Mouse (Mus musculus) embryo, embryonic 10.5 days (tissue): ENCODE measurements around the gene Bfar.
"Not testable (repeated sequence)": the region's sequence is repeated elsewhere in the genome, so short reads cannot be mapped to it uniquely, and the experiment has no call there.

Experiments used
- DNase-seq: peaks from one replicate; pipeline ENCODE4 v3.0.0-alpha.2; 2015; ENCODE audit warnings: low spot score

The Bfar gene

DNA sequence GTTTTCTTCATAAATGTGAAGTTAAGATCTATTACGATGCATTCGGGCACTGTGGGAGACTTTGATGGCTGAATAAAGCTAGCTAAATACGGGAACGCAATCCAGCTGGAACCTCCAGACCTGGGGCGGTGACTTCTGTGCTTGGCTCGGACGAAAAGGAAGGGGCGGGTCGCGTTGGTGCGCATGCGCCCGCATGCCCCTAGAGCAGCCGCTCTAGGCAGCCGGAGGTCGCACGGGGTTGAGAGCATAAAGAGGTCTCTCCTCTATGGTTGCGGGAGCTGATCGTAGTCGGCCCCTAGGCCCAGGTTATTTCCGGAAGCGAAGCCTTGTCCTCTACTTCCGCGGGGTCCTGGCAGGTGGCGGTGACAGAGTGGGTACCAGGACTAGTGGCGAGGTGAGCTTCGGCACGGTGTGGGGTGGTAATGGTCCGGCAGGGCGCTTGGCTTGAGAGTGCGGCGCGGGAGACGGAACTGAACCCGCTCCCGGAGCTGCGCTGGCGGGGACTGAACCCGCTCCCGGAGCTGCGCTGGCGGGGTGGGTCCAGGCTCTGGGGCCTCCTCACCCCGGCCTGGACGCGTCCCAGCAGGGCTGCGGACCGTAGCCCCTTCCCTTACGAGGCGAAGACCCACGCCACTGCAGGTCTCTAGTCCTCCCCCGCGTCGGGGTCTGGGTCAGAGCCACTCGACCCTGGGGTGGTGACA, at the start of gene Bfar, which contains the start of gene 3110001I22Rik:
Gene Bfar, plus strand, starts transcription at position 174 of the 701 bp plus-strand sequence.
Gene 3110001I22Rik, plus strand, starts transcription at position 245 of the 701 bp plus-strand sequence.
- peak; percentile 96 for DNase-seq

DNA sequence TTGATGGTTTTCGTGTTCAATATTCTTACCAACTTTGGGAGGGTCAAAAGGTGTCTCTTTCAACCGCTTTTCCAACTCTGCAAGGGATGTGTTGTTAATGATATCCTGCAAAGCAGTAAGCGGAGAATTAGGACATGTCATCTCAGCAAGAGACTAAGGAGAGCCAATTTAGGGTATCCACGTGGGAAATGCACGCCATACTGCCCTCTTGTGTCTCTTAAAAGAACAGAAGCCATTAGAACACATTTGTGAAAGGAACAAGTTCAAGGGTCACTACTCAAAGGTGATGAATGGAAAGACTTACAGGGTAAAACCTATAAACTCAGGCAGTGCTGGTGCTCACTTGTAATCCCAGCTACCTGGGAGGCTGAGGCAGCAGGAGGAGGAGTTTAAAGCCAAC, 43.3 kb upstream of the Bfar start:
- DNase-seq: peak; percentile 59

DNA sequence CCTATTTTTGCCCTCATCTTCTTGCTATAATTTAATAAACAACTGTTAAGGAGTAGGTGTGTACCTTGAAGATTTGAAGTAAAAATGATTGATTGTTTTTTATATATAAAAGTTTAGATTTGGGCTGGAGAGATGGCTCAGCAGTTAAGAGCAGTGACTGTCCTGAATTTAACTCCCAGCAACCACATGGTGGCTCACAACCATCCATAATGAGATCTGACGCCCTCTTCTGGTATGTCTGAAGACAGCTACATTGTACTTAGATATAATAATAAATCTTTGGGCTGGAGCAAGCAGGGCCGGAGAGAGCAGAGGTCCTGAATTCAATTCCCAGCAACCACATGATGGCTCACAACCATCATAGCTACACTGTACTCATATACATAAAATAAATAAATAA, 33.5 kb upstream of the Bfar start:
- not testable (repeated sequence) for DNase-seq

DNA sequence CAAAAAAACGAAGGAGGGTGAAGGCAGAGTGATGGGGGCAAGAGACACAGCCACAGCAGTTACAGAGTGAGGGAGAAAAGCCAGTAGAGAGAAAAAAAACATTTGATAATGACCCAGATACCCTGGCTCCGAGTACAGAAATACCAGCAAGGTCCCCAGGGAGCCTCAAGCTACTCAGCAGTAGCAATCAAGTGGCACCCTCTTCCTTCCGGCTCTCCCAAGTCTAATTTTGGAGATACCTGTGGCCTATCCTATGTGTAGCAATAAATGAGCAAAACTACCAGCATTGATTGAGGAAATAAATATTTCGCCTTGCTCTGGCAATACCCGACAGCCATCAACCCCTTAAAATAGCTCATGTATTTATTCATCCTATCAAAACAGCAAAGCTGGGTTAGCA, 32.1 kb upstream of the Bfar start:
- no peak for DNase-seq

DNA sequence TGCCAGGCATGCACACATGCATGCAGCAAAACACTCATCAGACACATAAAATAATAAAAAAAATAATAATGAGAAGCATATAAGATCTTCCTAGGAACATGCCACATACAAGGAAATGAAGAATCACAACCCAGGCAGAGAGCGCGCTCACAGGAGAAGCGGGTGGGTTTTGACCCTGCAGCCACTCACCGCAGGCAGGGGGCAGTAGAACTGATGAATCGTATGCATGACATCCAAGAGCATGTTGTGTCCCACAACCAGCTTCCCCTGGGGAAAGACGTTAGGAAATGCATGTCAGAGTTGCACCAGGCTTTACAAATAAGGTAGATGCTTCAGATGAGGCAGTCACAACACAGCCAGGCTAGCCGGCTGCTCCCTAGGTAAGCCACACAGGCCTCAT, 31.6 kb upstream of the Bfar start:
- peak; percentile 14 for DNase-seq

DNA sequence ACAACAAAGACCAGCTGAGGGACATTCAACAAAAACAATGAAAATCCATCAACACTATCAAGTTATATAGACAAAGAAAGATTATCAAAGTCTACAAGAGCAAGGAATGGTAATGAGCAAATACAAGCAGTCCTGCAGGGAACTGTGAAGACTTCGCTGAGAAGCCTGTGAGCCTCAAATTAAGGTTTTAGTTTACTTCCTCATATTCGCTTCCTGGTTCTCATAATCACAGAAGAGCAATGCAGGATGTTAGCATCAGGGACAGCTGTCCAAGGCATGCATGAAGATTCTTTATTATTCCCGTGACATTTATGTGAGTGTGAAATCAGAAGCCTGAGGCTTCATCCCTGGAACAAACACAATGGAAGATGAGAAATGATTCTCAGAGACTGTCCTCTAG, 27.2 kb upstream of the Bfar start:
- DNase-seq: no peak

DNA sequence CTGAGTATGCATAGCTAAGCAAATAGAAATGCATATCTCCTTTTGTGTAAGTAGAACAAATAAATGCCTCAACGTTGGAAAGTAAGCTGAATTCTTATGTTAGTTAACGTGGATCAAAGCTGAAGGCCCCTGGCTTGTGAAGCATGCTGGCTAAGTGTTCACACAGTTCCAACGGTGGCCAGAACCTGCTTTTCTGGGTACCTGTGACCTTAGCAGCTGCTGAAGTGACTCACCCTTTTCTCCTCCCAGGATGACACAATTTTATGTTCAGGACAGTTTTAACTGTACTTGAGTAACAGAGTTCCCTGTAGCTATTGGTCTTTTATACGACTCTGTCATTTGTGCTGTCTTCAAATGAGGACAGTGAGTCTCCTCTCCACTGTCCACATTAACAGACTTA, 25.7 kb upstream of the Bfar start:
- DNase-seq: no peak

DNA sequence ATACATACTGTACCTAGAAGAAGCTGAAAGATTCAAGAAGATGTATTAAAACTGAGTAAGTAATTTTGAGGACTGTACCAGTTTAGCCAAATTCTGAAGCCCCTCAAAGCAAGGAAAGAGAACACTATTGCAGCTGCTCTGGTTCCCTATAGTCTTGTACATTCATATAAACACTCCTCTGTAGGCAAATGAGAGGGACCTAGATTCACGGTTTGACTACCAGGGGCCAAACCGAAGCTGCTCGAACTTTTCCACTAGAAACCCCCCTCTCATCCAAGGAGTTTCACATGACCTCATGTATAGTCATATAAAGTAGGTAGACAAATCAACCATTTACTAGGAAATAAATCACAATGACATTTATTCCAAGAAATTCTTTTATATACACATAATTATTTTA, 12.8 kb upstream of the Bfar start:
- no peak for DNase-seq

DNA sequence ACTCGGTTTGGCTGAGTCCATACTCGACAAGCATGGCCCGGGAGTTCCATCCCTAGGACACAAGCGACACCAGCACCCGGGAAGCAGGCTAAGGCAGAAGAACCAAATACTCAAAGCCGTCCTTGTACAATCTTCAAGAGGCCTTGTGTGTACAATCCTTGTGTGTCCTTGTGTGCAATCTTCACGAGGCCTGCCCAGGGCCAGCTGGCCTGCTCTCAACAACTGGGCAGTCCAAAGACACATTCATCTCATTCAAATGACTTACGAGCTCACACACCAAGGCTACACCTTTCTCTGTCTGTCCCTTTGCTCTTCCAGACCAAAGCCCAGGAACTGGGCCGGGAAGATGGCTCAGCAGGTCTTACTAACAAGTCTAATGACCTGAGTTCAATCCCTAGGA, 10.9 kb upstream of the Bfar start:
- DNase-seq: no peak

DNA sequence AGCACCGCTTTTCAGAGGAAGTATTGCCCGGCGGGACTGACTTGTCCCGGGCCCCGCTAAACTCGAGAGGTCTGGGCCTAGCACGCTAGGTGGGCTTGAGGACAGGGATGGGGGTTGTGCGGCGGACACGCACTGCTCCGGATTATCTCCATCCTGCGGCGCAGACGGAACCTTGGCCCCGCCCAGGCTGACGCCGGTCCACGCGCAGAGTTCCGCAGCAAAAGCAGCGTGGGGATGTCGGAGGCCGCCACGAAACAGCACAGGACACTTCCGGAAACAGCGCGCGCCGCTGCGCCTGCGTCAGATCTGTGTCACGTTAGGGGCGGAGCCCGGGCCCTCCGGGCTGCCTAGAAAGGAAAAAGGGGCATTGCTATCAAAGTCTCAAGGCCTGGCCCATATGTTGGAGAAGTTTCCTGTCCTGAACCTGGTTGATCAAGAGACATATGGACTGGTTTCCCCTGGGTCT, 3.7 kb upstream of the Bfar start, which contains the start of gene Parn:
Gene Parn, minus strand, starts transcription at position 293 of the 466 bp plus-strand sequence.
- DNase-seq: peak; percentile 94

DNA sequence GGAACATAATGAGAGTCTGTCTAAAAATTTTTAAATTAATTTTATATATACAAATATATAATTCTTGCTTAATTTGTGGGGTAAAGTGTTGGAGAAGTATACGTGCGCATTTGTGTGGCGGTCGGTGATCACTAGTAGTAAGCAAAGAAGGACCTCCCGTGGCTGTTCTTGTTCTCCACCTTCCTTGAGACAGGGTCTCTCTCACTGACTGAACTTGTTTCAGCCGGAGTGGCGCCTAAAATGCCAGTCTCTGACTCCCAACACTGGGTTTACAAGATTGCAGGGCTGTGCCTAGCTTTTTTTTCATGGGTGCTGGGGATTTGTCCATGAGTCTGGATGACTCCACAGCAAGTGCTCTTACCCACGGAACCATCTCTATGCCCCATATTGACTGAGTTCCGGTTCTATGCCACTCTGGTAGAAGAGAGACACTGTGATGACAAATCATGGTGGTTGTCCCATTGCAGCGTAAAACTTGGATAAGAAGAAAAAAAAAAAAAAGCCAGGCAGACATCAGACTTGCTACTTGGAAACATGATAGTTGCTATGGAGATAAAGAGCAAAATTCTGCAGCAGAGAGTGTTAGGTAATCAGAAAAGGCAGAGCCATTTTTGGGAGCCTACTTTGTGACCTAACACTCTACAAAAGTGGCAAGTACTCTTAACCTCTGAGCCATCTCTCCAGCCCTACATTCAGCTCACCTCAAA, 3.1 kb upstream of the Bfar start:
- peak; percentile 5 for DNase-seq

DNA sequence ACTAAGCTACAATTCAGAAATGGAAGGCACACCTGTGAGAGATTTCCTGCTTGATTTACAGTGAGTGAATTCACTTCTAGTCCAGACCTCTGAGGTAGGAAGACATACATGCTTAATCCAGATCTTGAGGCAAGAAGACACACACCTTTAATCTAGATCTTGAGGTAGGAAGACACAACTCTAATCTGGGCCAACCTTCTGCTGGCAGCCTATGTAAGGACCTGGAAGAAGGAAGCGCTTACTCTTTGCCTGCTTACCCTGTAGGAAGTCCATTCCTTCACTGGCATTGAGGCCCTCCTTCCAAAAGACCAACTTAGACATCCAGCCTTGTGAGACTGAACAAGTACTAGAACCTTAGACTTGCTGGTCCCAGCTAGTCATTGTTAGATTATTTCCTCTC, 2.4 kb upstream of the Bfar start:
- DNase-seq: no peak

DNA sequence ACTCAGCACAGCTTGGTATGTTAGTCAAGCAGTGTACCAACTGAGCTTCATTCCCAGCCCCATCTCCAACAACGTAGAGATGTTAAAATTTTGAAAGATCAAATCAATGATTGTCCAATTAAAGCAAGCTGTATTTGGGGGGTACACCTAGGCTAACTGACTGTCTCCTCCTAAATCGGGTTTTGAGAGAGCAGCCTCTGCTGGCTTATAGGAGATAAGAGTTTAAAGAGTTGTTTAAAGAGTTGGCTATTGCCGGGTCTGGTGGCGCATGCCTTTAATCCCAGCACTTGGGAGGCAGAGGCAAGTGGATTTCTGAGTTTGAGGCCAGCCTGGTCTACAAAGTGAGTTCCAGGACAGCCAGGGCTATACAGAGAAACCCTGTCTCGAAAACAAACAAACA, 762 bp upstream of the Bfar start:
- DNase-seq: not testable (repeated sequence)

DNA sequence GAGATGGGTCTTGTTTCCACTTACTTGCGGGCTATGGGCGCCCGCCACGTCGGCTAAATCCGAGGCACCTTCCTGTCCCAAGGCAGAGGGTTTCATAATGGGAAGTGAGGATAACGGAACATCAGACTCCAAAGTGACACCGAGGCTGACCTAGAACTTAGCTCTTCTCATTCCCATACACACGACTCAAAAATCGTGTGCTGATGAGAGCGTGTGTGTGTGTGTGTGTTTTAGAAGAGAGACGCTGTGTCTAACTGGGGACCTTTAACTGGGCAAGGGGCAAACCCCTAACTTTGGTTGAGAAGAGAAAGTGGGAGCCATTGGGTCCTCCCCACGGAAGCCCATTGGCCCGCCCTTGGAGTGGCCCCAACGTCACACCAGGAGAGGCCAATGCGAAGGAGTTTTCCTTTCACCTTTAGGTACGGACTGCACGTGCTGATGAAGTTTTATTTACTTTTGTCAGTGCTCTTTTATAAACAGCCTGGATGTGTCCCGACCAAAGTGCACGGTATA, 784 bp downstream of the Bfar start:
- DNase-seq: peak; percentile 74

DNA sequence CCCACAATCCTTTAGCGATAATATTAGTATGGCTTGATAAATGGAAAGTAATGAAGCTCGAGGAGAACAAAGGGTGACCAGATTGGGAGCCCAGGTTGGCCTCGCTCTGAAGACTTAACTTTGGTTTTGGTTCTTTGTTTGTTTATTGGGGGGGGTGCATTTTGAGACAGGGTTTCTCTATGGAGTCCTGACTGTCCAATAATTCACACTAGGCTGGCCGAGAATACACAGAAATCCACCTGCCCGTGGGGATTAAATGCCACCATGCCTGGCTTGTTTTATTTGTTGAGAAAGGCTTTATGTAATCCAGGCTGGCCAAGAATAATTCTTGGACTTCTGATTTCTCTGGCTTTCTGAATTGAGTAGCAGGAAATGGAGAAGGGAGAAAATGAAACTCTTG, 1.5 kb downstream of the Bfar start:
- DNase-seq: no peak

DNA sequence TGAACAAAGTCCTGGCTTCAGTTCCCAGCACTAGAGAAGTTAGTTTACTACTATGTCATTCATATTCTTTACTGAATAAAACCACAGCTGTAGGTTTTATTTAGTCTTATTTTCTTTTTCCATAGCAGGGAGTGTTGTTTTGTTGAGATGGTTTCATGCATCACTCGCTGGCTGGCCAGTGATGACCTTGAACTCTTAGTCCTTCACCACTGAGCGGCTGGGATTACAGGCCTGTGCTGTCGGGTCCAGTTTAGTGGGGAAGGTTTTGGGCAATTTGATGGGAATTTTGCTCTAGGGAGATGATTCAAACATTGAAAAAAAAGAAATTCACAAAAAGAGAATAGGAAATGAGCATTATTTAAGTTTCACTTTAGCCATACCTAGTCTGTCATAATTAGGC, 2.9 kb downstream of the Bfar start:
- no peak for DNase-seq

DNA sequence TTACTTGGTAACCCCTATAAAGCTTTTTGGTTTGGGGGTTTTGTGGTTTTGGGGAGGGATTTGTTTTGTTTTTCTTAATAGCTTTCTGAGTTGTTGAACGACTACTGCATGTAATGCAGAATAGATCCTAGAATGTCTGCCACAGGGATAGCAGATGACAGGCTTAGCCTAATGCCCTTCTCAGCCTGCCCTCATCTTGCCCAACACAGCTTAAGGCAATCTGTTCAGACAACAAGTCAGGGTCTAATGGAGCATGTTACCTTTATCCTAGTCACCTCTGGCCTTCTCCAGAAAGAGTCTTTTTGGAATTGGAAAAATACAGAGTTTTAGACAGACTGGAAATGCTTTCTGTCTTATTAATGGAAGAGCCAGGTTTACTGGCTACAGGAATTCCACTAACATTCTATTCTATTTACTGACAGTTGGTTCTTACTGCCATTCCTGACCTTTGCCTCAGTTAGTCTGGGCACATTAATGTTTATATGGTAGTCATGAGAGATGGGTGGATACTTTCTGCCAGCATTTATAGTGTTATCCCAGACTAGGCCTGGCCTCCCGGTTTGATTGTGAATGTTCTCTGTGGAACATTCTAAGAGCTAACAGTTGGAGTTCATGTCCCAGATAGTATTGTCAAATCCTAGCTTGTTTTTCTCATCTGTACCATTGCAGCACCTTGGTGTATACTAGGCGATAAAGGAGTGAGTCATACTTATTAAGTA, 7.1 kb downstream of the Bfar start:
- no peak for DNase-seq

DNA sequence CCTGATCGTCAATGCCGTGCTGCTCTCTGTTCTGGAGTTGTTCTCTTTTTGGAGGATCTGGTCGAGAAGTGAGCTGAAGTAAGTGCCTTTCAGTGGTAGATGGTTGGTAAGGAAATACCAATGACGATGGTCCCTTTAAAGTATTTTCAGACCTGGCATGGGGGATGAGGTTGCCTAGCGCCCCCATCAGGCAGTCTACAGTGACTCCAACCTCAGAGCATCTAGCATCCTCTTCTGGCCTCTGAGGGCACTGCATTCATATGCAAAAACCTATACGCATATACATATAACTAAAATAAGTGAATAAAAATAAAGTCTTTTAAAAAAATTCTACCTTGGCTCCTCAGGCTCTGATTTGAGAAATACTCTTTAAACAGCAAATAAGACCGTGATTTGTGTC, 27.3 kb downstream of the Bfar start:
- no peak for DNase-seq

DNA sequence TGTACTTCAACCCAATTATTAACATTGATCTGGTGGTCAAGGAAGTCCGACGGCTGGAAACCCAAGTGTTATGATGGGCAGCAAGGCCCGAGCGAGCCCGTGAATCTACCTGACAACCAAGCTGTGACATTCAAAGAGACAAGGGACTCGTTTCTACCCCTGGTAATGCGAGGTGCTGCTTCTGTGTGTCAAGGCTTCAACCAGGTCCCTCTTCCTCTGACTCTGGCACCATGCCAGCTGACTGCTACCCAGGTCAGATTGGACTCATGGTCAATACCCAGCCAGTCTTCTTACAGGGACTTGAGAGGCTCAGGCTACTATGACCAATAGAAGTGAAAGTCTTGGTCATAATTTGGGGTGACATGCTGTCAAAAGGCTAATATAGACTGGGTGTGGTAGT, 30.5 kb downstream of the Bfar start:
- DNase-seq: no peak

DNA sequence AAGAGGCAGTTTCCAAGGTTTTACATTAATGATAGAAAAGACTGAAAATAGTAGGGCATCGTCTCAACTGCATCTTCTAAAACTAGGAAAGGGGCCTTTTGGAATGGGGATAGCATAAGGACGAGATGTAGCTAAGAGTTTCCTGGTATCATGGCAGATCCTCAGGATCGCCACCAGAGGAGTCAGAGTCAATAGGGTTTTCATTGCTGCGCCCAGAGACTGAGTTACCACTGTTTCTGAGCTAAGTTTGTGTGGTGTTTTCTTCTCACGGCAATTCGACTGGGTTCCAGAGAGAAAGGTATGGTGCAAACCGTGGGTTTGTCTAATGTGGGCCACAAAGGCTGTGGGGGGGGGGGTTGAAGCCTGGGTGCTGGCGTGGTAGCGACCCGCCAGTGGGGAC, 33.0 kb downstream of the Bfar start:
- DNase-seq: no peak

DNA sequence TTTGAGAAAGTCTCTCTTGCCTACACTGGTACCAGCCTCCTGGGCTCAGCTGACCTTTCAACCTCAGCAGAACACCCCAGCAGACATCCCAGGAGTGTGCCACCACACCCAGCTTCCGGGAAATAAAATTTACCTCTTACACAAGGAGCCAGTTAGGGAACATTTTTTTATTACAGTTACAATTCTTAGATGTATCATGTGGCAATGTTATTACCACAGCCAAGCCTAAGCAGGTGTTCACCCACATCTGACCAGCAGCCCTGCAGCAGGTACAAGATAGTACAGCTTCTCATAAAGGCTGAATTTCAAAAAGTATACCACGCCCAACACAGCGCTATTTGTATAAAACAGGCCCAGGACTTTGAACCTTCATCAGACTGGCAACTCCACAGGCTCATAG, 43.3 kb downstream of the Bfar start:
- DNase-seq: no peak

DNA sequence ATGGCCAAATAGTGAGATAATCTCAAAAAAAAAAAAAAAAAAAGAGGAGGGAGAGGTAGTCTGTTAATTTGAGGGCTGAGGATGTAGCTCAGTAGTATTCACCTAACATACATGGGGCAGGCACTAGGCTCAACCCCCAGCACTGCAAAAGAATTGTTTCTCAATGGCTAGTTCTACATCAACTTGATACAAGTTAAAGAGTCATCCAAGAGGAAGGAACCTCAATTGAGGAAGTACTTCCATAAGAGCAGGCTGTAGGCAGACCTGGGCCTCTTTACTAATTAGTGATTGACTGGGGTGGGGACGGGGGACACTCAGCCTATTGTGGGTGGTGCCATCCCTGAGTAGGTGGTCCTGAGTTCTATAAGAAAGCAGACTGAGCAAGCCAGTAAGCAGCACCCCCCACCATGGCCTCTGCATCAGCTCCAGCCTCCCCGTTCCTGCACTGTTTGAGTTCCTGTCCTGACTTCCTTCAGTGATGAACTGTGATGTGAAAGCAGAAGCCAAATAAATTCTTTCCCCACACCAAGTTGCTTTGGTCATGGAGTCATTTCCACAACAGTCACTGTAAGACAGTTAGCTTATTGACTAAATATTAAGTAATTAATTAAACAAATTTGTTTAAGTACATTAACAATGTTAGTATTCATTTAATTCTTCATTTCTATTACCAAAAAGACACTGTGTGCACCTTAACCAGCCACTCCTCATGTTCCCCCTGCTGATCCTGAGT, 45.3 kb downstream of the Bfar start:
- DNase-seq: no peak
